Mouse (Mus musculus) embryo, embryonic 11.5 days (tissue): ENCODE data around the gene Erbb2.

ENCODE experiments used
- DNase-seq: peaks from one replicate; pipeline ENCODE4 v3.0.0-alpha.2; 2012; ENCODE audit warnings: low read depth, low spot score

Gene Erbb2

DNA sequence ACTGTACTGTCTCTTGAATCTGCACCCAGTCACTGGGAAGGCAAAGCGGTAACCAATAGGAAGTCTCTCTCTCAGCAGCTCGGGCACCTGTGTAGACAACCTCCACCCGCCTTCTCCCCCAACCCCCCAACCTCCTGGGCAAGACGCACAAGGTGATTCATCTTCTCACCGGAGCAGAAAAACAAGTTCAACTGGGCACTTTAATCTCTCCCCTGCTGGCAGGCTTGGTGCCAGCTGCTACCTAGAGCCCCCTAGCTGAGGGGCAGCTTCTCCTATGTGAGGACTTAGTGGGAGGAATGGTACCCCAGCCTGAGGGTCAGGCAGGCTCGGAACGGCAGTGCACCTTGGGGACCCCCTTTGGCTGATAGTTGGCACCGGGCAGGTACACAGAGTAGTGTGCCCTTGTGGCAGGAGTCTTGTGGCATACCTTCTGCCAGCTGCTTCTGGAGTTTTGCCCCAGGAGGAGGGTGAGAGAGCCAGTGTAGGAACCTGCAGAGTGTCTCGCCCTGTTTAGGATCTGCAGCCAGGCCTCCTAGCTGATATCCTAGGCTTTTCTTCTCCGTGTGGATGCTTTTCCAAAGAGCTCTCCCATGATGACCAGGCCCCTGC is 6.8 kb downstream of the Erbb2 start:
- no peak for DNase-seq

GRCm38 (mm10) chr11:98426592-98426991 is 14.3 kb downstream of the Erbb2 start:
- no peak for DNase-seq

- no peak for DNase-seq
These were observed 16.2 kb downstream of the Erbb2 start for GRCm38 (mm10) chr11:98428436-98428835.

DNA sequence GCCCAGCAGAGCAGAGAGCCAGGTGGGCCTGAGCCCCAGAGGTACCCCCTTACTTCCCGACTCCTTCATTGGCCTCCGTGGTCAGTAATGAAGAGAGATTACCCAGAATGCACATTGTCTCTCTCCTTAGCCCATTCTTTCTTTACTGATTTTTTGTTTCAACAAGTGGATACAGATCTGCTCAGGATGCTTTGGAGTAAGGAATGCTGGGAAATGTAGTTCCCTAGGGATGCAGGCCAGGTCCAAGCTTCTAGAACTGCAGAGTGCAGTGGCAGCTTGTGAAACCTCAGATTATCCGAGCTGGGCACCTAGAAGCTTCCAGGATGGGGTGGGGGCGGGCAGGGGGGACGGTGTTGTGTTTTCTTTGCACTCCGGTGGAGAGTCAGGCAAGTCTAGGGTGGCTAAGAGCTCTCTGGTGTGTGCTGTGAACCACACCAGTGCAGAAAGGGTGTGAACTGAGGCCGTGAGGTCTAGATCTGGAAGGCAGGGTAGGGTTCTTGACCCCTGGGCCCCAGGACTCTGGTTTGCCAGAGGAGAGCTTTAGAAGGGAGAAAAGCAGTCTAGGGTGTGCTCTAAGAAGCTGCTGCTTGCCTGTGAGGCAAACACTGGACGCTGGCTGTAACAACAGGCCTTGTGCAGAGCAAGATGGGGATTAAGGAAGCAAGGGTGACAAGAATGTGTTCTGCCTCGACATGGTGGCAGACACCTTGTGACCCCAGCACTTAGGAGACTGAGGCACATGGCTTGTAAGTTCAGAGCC is 19.7 kb downstream of the Erbb2 start:
- DNase-seq, result no peak

- DNase-seq, result no peak
These were observed 23.5 kb downstream of the Erbb2 start for GRCm38 (mm10) chr11:98435723-98436122.

DNA sequence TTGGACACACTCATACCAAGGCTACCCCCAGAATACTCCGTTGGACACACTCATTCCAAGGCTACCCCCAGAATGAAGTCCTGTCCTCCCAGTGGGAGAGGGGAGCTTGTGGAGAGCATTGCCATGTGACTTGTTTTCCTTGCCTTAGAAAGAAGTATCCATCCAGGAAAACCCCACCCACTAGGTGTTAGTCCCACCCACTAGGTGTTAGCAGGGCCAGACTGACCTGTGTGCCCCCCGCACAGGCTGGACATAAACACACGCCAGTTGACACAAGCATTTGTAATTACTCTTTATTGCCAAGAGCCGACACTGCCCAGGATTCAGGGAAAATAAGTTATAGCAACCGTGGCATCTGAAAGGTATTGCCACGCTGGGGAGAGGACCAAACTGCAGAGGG is 25.2 kb downstream of the Erbb2 start:
- no peak for DNase-seq

DNA sequence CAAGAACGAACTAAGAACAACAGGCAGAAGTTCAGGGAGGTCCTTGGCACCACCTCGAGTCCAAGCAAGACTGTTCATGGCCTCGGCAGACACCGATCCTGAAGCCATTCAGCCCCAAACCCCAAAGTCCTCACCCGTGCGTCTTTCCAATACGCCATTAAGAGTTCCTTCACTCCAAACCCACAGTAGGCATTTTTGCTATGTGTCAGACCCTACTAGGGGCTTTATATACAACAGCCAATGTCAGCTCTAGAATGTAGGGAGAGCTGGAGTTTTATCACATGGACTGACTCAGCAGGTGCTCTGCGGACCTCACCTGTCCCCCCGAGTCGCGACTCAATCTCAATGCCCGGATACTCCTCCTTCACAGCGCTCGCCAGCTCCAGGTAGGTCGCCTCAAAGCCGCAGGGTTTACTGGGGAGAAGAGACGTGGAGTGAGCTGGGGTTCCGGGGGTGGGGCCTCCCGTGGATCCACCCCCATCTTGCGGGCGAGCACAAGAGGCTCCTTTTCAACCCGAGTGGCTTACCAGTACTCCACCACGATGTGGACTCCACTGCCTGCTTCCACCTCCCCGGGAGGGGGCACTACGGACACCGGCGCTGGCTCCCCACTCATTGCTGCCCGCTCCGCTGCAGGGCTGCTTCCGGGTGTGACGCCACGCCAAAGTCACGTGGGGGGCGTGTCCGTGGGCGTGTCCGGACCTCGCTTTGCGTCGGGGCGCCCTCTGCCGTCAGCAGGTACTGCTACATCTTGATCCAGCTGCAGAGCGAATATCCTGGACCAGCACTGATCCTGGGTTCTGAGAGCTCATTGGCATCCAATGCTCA is 26.3 kb downstream of the Erbb2 start, which contains the start of gene Mien1:
TSS of gene Mien1 (minus strand) at position 661 of the 828 bp plus-strand sequence.
- DNase-seq, result peak; percentile 90

GRCm38 (mm10) chr11:98443688-98444087 is 31.4 kb downstream of the Erbb2 start:
- no peak for DNase-seq

- DNase-seq, result no peak
These were observed 33.0 kb downstream of the Erbb2 start for GRCm38 (mm10) chr11:98445238-98445637.

GRCm38 (mm10) chr11:98445679-98446078 is 33.4 kb downstream of the Erbb2 start:
- DNase-seq, result no peak

DNA sequence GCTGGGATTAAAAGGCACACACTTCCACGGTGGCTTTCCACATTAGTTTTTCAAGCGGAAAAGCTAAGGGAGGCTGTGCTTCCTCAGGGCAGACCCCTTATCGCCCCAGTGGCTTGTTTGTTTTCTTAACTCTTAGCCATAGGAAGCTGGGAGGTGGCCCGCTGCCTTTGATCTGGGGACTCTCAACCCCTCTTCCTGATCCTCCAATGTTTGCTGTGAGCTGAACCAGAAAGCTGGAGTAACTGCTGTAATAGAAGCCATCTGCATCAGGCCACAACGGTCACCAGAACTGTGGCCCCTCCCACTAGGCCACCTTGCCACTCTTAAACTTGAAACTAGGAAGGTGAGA is 33.9 kb downstream of the Erbb2 start, which contains the start of gene Grb7:
TSS of gene Grb7 (plus strand) at position 182 of the 349 bp plus-strand sequence.
- no peak for DNase-seq

GRCm38 (mm10) chr11:98446562-98447474 is 34.5 kb downstream of the Erbb2 start:
- no peak for DNase-seq

GRCm38 (mm10) chr11:98447475-98447834 is 35.2 kb downstream of the Erbb2 start:
- no peak for DNase-seq

- DNase-seq, result no peak
These were observed 36.0 kb downstream of the Erbb2 start for GRCm38 (mm10) chr11:98448191-98448790.

GRCm38 (mm10) chr11:98449419-98449818 is 37.1 kb downstream of the Erbb2 start:
- DNase-seq, result no peak

GRCm38 (mm10) chr11:98449921-98450771 is 37.9 kb downstream of the Erbb2 start:
- no peak for DNase-seq

GRCm38 (mm10) chr11:98455484-98455883 is 43.2 kb downstream of the Erbb2 start:
- DNase-seq, result no peak

DNA sequence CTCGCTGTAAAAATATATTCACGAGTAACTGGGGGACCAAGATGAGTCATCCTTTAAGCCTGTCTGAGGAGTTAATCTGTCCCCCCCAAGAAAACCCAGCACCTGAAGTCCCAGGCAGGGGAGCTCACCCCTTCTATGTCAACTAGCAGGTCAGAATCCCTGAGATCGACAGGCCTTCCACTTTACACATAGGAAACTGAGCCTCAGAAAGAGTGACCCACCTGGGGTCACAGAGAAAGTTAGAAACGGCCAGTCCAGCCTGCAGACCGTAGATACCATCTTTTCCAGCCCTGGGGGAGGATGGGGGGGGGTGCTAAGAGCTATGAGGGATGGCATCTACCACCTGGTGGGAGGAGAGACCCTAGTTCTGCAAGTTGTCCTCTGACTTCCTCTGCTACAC is 44.3 kb downstream of the Erbb2 start:
- DNase-seq, result no peak

DNA sequence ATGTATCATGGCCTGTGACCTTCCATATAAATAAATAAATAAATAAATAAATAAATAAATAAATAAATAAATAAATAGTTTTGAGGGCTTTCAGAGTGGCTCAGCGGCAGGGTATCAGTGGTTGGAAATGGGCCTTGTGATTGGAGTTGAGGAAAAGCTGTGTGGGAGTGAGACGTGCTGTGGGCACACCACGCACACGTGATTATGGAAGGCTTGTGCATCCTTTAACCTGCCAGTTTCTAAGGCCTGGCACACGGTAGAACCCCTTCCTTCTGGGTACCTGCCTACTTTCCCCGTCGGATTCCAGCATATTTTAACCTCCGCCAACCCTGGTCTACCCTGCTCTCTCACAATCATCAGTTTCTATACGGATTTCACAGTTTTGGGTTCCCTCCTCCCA is 44.7 kb downstream of the Erbb2 start:
- no peak for DNase-seq
